Mouse (Mus musculus): ENCODE data around the gene Pigb. TPM values are rescaled to one million over a fixed set of nuclear protein-coding genes. Genes with fewer than 3 reads are reported as not detected.

The Pigb gene
- total and polyA plus RNA-seq, 2 experiments = 3.0 to 5.7 TPM

- peak; percentile 63 for DNase-seq (ENCODE audit: extremely low read depth, low read depth, low spot score)
- H3K27me3 ChIP-seq (ENCODE audit: control insufficient read depth, insufficient read depth, low read length) = no peaks in the 10 kb centered on the region
- H3K4me1 ChIP-seq (ENCODE audit: control insufficient read depth, insufficient read depth, low read length) = peaks cover 7% of the 10 kb centered on the region
- under 1% methylated on average over 41 of the region's 41 CpGs for WGBS
- H3K4me3 ChIP-seq (ENCODE audit: insufficient read depth, low read depth, low read length) = peak within 1 kb of the TSS; percentile 65
- TF ChIP-seq CTCF (IDR thresholded peaks at IDR 0.05; ENCODE audit: low read depth, low read length) = peak; percentile 97
- TF ChIP-seq POLR2A (IDR thresholded peaks at IDR 0.05; ENCODE audit: extremely low read depth, insufficient read depth, low read length) = 0 out of 2 replicates have a peak, but pooled peaks have one; percentile 26
- no peak within 1 kb of the TSS; the same call in 1 of the 2 replicates for H3K27ac ChIP-seq (replicated peaks; ENCODE audit: insufficient read depth, low read depth, low read length)
- H3K9ac ChIP-seq (ENCODE audit: low read depth, low read length) = peak within 1 kb of the TSS; percentile 65
- no peaks in the 10 kb centered on the region for H3K36me3 ChIP-seq (ENCODE audit: control insufficient read depth, insufficient read depth, low read length)
- H3K79me2 ChIP-seq (ENCODE audit: control insufficient read depth, insufficient read depth, low read length) = peaks cover 6% of the 10 kb centered on the region; the same call in 1 of the 2 replicates
Observed at GRCm38 (mm10) chr9:73044146-73045079, 4.2 kb upstream of the Pigb start, which contains the start of gene Rab27a. Rab27a (plus strand) TSS chr9:73044854.

DNA sequence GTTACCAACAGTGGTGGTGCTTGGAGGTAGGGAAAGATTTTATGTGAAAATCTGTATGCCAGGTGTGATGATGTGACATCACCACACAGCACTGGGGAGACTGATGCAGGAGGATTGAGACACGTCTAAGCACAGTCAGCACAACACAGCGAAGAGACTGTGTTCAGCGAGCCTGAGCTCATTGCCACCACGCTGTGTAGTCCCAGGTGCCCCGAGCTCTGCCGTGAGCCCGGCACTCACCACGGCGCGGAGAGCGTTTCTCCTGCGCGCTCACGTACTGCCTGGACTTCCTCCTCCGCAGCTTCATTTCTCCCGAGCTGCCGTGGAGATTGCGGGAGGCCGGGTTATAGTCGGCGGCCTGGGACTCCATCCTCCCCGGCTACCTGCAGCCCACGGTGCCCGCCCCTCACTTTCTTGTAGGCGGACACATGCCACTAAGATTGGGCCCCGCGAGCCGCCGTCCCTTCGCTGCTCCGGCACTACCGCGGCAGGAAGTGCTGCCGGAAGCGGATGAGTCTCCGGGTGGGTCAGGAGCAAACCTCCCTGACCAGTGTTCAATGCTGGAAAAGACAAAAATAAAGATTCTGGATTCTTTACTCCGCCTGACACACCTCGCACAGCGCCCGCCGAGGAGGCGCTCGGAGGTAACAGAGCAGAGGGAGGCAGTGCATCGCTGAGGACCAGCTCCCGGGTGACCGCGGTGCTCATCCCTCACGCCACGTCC, 794 bp downstream of the Pigb start:
- peaks cover 9% of the 10 kb centered on the region for H3K4me1 ChIP-seq (ENCODE audit: control insufficient read depth, insufficient read depth, low read length)
- H3K4me3 ChIP-seq (ENCODE audit: insufficient read depth, low read depth, low read length) = peak overlapping the region; percentile 99
- H3K27me3 ChIP-seq (ENCODE audit: control insufficient read depth, insufficient read depth, low read length) = no peaks in the 10 kb centered on the region
- 0 out of 2 replicates have a peak, but pooled peaks have one; percentile 43 for TF ChIP-seq POLR2A (IDR thresholded peaks at IDR 0.05; ENCODE audit: extremely low read depth, insufficient read depth, low read length)
- TF ChIP-seq CTCF (IDR thresholded peaks at IDR 0.05; ENCODE audit: low read depth, low read length) = no peak
- under 1% methylated on average over 49 of the region's 49 CpGs for WGBS
- H3K79me2 ChIP-seq (ENCODE audit: control insufficient read depth, insufficient read depth, low read length) = peaks cover 6% of the 10 kb centered on the region; the same call in 1 of the 2 replicates
- H3K9ac ChIP-seq (ENCODE audit: low read depth, low read length) = peak overlapping the region; percentile 87
- H3K27ac ChIP-seq (replicated peaks; ENCODE audit: insufficient read depth, low read depth, low read length) = peak overlapping the region; percentile 47
- no peaks in the 10 kb centered on the region for H3K36me3 ChIP-seq (ENCODE audit: control insufficient read depth, insufficient read depth, low read length)
- DNase-seq (ENCODE audit: extremely low read depth, low read depth, low spot score) = peak; percentile 79

GRCm38 (mm10) chr9:73033406-73033805, 6.8 kb downstream of the Pigb start:
- DNase-seq (ENCODE audit: extremely low read depth, low read depth, low spot score) = no peak
- Histone ChIP-seq H3K4me3 (ENCODE audit: insufficient read depth, low read depth, low read length) (no peak overlapping the region), H3K4me1 (ENCODE audit: control insufficient read depth, insufficient read depth, low read length) (no peaks in the 10 kb centered on the region; the same call in 1 of the 2 replicates), H3K27ac (replicated peaks; ENCODE audit: insufficient read depth, low read depth, low read length) (no peak overlapping the region), H3K36me3 (ENCODE audit: control insufficient read depth, insufficient read depth, low read length) (no peaks in the 10 kb centered on the region; the same call in none of the 2 replicates), H3K27me3 (ENCODE audit: control insufficient read depth, insufficient read depth, low read length) (no peaks in the 10 kb centered on the region), H3K9ac (ENCODE audit: low read depth, low read length) (no peak overlapping the region), H3K79me2 (ENCODE audit: control insufficient read depth, insufficient read depth, low read length) (no peaks in the 10 kb centered on the region)
- 90% methylated on average over 1 of the region's 1 CpGs for WGBS
- TF ChIP-seq CTCF (IDR thresholded peaks at IDR 0.05; ENCODE audit: low read depth, low read length) = no peak
- no peak for TF ChIP-seq POLR2A (IDR thresholded peaks at IDR 0.05; ENCODE audit: extremely low read depth, insufficient read depth, low read length)

- no peak overlapping the region for H3K9ac ChIP-seq (ENCODE audit: low read depth, low read length)
- no peak overlapping the region for H3K27ac ChIP-seq (replicated peaks; ENCODE audit: insufficient read depth, low read depth, low read length)
- H3K27me3 ChIP-seq (ENCODE audit: control insufficient read depth, insufficient read depth, low read length) = no peaks in the 10 kb centered on the region
- no peaks in the 10 kb centered on the region for H3K79me2 ChIP-seq (ENCODE audit: control insufficient read depth, insufficient read depth, low read length)
- DNase-seq (ENCODE audit: extremely low read depth, low read depth, low spot score) = no peak
- WGBS = 83% methylated on average over 4 of the region's 4 CpGs
- TF ChIP-seq POLR2A (IDR thresholded peaks at IDR 0.05; ENCODE audit: extremely low read depth, insufficient read depth, low read length) = no peak
- no peak for TF ChIP-seq CTCF (IDR thresholded peaks at IDR 0.05; ENCODE audit: low read depth, low read length)
- no peak overlapping the region for H3K4me3 ChIP-seq (ENCODE audit: insufficient read depth, low read depth, low read length)
- no peaks in the 10 kb centered on the region; the same call in none of the 2 replicates for H3K36me3 ChIP-seq (ENCODE audit: control insufficient read depth, insufficient read depth, low read length)
- H3K4me1 ChIP-seq (ENCODE audit: control insufficient read depth, insufficient read depth, low read length) = no peaks in the 10 kb centered on the region
Observed at GRCm38 (mm10) chr9:73031421-73031820, 8.8 kb downstream of the Pigb start.

DNA sequence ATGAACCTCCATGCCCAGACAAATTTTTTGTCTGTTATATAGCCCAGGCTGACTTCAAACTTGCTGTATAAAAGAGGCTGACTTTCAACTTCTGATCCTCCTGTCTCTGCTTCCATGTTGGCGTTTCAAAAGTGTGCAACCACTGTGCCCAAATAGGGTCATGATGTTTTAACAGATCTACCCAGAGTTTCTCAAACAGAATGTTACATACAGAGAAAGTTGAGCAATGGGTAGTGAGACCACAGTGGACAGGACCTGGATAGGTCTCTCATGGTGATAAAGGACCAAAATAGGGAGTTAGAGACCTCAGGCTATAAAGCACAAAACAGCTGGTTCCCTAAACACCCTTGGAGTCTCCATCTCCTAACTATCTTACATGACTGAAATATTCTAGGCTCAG, 9.7 kb downstream of the Pigb start:
- H3K79me2 ChIP-seq (ENCODE audit: control insufficient read depth, insufficient read depth, low read length) = no peaks in the 10 kb centered on the region
- no peaks in the 10 kb centered on the region for H3K4me1 ChIP-seq (ENCODE audit: control insufficient read depth, insufficient read depth, low read length)
- no peak for DNase-seq (ENCODE audit: extremely low read depth, low read depth, low spot score)
- WGBS = 92% methylated on average over 1 of the region's 1 CpGs
- no peak overlapping the region for H3K9ac ChIP-seq (ENCODE audit: low read depth, low read length)
- H3K27ac ChIP-seq (replicated peaks; ENCODE audit: insufficient read depth, low read depth, low read length) = no peak overlapping the region
- TF ChIP-seq POLR2A (IDR thresholded peaks at IDR 0.05; ENCODE audit: extremely low read depth, insufficient read depth, low read length) (no peak), CTCF (IDR thresholded peaks at IDR 0.05; ENCODE audit: low read depth, low read length) (no peak)
- H3K4me3 ChIP-seq (ENCODE audit: insufficient read depth, low read depth, low read length) = no peak overlapping the region
- no peaks in the 10 kb centered on the region for H3K27me3 ChIP-seq (ENCODE audit: control insufficient read depth, insufficient read depth, low read length)
- H3K36me3 ChIP-seq (ENCODE audit: control insufficient read depth, insufficient read depth, low read length) = no peaks in the 10 kb centered on the region; the same call in none of the 2 replicates

Data from liver, adult 2 months (tissue).